Mouse (Mus musculus): ENCODE results near the gene Stx8. TPM values are rescaled to one million over a fixed set of nuclear protein-coding genes. Genes with fewer than 3 reads are reported as not detected.

Gene Stx8
- polyA plus RNA-seq, 1 experiment from 2014 or later: 23.4 TPM

DNA sequence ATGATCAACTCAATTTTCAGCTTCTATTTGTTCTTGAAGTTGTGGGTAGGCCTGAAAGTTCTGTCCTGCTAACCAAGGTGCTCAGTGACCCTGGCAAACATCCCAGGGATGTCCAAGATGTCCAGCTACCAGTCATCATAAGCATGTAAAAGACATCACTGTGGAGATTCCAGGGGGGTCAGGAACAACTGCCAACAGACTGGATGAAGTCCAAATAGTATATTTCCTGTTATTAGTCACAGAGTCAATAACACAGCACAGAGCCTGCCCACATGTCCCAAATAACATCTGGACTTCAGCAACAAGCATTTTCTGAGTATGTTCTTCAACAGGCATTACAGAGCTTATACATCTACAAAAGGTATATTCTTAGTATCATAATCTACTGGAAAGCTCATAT, 189.8 kb downstream of the Stx8 start:
- H3K4me3 ChIP-seq (replicated peaks): no peak overlapping the region
- H3K4me2 ChIP-seq: no peak overlapping the region
- H3K27ac ChIP-seq: no peak overlapping the region
- H3K4me1 ChIP-seq (replicated peaks): peaks cover 3% of the 10 kb centered on the region; the same call in 1 of the 2 replicates
- no peak for ATAC-seq (ENCODE audit: low read depth)
- no peaks in the 10 kb centered on the region for H3K9me3 ChIP-seq (replicated peaks)
- H3K36me3 ChIP-seq: no peaks in the 10 kb centered on the region
- no peak for DNase-seq
- H3K9ac ChIP-seq: no peak overlapping the region
- no peaks in the 10 kb centered on the region for H3K27me3 ChIP-seq

DNA sequence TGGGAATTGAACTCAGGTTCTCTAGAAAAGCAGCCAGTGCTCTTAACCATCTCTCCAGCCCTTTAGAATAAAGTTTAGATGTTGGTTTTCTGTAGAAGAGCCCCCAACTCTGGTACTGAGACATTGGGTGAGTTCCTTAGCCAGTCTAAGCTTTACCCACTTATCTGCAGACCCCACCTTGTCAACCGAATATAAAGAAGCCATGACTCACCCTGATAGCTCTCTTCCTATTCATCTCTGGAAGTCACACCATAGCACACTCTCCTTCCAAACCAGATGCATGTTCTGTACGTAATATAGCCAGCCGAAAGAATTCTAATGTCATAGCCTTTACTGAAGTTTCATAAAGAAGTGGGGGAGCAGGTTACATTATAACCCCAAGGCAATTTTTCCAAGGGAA, 192.2 kb downstream of the Stx8 start:
- ATAC-seq (ENCODE audit: low read depth): no peak
- H3K9me3 ChIP-seq (replicated peaks): no peaks in the 10 kb centered on the region

DNA sequence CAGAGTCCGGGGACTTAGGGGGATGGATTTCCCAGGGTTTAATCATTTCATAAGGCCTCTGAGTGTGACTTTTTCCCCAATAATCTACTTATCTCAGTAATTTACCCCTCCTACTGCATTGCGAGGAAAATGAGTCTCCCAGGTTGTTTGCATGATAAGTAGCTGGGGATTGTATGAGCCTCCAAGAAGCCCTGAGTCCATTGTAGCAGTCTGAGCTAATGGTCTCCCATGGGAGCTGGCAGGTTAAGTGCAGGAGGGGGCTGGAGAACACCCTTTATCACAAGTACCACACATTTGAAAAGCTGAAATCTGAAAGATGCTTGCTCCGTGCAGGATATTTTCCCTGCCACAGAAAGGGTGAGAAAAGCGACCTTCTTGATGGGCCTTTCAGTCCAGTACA, 193.9 kb downstream of the Stx8 start:
- ATAC-seq (ENCODE audit: low read depth): no peak

More for the DNA sequence above, 192.2 kb downstream of the Stx8 start:
- Histone ChIP-seq H3K9ac (no peak overlapping the region), H3K4me1 (replicated peaks) (peaks cover 3% of the 10 kb centered on the region; the same call in 1 of the 2 replicates), H3K27me3 (no peaks in the 10 kb centered on the region), H3K4me2 (no peak overlapping the region), H3K36me3 (no peaks in the 10 kb centered on the region), H3K27ac (no peak overlapping the region), H3K4me3 (replicated peaks) (no peak overlapping the region)
- WGBS (ENCODE audit: insufficient replicate concordance): 38% methylated on average over 3 of the region's 3 CpGs
- no peak for DNase-seq

DNA sequence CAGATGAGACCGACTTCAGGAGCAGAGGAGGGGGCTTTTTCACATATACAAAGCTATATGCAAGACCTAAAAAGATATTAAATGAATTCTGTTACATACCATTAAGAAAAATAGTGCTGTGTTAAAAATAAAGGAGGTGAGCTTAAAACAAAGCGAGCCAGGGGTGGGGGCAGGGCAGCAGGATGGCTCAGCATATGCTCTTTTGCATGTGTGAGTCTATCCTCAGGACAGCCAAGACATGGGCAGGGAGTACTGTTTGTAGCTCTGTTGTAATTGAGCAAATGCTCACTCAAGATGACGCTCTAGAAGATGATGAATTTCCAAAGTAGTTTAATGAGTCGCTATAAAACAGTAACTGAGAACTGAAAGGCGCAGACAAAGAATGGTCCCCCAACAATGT, 198.4 kb downstream of the Stx8 start:
- no peaks in the 10 kb centered on the region for H3K9me3 ChIP-seq (replicated peaks)
- ATAC-seq (ENCODE audit: low read depth) (no peak), DNase-seq (no peak)
- H3K9ac ChIP-seq: no peak overlapping the region
- no peaks in the 10 kb centered on the region for H3K27me3 ChIP-seq
- H3K4me1 ChIP-seq (replicated peaks): no peaks in the 10 kb centered on the region
- no peak overlapping the region for H3K27ac ChIP-seq
- no peak overlapping the region for H3K4me2 ChIP-seq
- H3K36me3 ChIP-seq: no peaks in the 10 kb centered on the region
- no peak overlapping the region for H3K4me3 ChIP-seq (replicated peaks)
- WGBS (ENCODE audit: insufficient replicate concordance): 74% methylated on average over 5 of the region's 5 CpGs

More for the DNA sequence above, 193.9 kb downstream of the Stx8 start:
- no peaks in the 10 kb centered on the region for H3K9me3 ChIP-seq (replicated peaks)
- no peak overlapping the region for H3K4me2 ChIP-seq
- no peaks in the 10 kb centered on the region for H3K27me3 ChIP-seq
- no peaks in the 10 kb centered on the region for H3K36me3 ChIP-seq
- H3K27ac ChIP-seq: no peak overlapping the region
- no peak for DNase-seq
- WGBS (ENCODE audit: insufficient replicate concordance): 79% methylated on average over 4 of the region's 4 CpGs
- no peak overlapping the region for H3K4me3 ChIP-seq (replicated peaks)
- peaks cover 3% of the 10 kb centered on the region; the same call in 1 of the 2 replicates for H3K4me1 ChIP-seq (replicated peaks)
- no peak overlapping the region for H3K9ac ChIP-seq

DNA sequence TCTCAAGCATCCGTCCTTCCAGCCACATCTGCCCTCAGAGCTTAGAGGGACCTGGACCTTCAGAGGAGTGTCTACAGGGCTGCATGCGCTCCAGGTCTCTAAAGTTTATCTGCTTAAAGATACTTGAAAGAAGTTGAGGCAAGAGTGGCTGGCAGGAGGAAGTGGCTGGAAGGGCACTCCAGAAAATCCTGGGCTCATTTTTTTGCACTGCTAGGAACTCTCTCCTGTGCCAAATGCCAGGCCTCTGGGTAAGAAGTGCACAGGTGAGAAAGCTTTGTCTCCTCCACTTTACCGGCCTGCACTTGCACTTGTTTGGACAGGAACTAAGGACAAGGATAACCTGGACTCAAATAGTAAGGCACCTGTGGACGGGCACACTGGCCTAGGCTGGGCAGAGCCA, 202.4 kb downstream of the Stx8 start:
- WGBS (ENCODE audit: insufficient replicate concordance): 67% methylated on average over 4 of the region's 4 CpGs
- H3K27me3 ChIP-seq: no peaks in the 10 kb centered on the region
- H3K4me1 ChIP-seq (replicated peaks): no peaks in the 10 kb centered on the region
- H3K9me3 ChIP-seq (replicated peaks): no peaks in the 10 kb centered on the region
- no peak overlapping the region for H3K4me3 ChIP-seq (replicated peaks)
- H3K4me2 ChIP-seq: no peak overlapping the region
- H3K9ac ChIP-seq: no peak overlapping the region
- H3K36me3 ChIP-seq: no peaks in the 10 kb centered on the region
- no peak overlapping the region for H3K27ac ChIP-seq
- ATAC-seq (ENCODE audit: low read depth) (no peak), DNase-seq (no peak)

DNA sequence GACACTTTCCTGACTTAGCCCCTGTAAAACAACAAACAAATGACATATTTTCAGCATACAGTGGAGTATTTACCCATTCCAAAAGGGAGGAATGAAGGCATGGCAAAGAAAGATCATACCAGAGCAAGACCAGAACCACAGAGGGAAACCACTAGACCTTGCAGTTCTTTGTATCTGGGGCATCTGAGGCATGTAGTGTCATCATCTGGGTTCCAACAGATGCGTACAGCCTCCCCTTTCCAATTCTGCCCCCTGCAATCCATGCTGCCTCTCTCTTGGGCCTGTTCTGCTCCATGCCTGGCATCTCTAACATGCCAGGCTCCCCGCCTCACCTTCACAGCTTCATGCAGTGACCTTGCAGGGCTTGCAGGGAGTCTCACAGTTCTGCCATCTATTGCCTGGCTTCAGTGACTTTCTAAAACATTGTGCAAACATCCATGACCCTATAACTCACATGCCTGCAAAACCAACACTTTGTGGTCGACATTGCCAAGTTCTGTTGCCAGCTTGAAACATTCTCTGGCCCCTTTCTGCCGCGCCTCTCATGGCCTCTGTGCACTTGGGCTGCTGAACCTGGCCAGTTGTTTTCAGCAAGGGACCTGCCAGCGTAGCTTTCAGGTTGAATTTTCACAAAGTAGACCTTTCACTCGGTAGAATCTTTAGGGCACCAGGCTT, 206.1 kb downstream of the Stx8 start:
- Histone ChIP-seq H3K4me2 (no peak overlapping the region), H3K4me3 (replicated peaks) (no peak overlapping the region), H3K4me1 (replicated peaks) (0 out of 2 replicates have a peak, but pooled peaks cover 2% of the 10 kb centered on the region), H3K9me3 (replicated peaks) (no peaks in the 10 kb centered on the region), H3K9ac (no peak overlapping the region), H3K27me3 (no peaks in the 10 kb centered on the region), H3K27ac (no peak overlapping the region), H3K36me3 (no peaks in the 10 kb centered on the region)
- DNase-seq: no peak
- WGBS (ENCODE audit: insufficient replicate concordance): 62% methylated on average over 7 of the region's 7 CpGs
- no peak for ATAC-seq (ENCODE audit: low read depth)

DNA sequence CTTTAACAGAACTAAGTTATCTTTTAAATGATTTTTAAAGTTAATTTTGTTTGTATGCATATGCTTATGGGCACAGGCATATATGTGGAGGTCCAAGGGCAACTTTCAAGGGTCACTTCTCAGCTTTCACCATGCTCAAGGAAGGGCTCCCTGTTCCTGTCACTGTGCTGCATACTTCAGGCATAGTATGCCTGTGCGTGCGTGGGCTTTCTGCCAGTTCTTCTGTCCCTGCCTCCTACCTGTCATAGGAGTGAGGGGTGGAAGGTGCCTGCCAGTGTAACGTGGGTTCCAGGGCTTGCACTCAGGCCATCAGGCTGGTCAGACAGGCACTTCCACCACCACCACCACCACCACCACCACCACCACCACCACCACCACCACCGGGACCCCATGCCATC, 206.7 kb downstream of the Stx8 start:
- Histone ChIP-seq H3K9ac (no peak overlapping the region), H3K4me3 (replicated peaks) (no peak overlapping the region), H3K4me1 (replicated peaks) (peaks cover 5% of the 10 kb centered on the region; the same call in 1 of the 2 replicates), H3K27me3 (no peaks in the 10 kb centered on the region), H3K36me3 (no peaks in the 10 kb centered on the region), H3K4me2 (no peak overlapping the region), H3K9me3 (replicated peaks) (no peaks in the 10 kb centered on the region), H3K27ac (no peak overlapping the region)
- 61% methylated on average over 4 of the region's 4 CpGs for WGBS (ENCODE audit: insufficient replicate concordance)
- ATAC-seq (ENCODE audit: low read depth) (no peak), DNase-seq (no peak)

DNA sequence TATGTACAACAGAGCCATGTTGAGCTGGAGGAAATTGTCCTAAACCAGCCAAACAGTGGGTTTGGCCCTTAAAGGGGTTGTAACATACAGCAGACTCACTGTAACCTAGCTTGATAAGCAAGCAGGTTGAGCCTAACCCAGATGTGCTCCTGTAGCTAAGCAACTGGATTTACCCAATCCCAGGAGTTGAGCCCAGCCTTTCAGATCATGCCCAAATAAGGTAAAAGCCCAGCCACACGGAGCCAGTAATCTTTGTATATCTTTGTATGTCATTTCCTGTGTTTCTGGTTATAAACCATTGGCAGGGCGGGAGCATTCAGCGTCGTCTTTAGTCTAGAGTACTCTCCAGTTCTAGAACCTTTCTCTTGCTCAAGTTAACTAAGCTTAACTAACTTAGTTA, 210.6 kb downstream of the Stx8 start:
- Histone ChIP-seq H3K9me3 (replicated peaks) (no peaks in the 10 kb centered on the region), H3K4me3 (replicated peaks) (no peak overlapping the region), H3K9ac (no peak overlapping the region), H3K27ac (no peak overlapping the region), H3K4me2 (no peak overlapping the region), H3K27me3 (no peaks in the 10 kb centered on the region), H3K4me1 (replicated peaks) (peaks cover 6% of the 10 kb centered on the region; the same call in 1 of the 2 replicates), H3K36me3 (no peaks in the 10 kb centered on the region)
- no peak for DNase-seq
- no peak for ATAC-seq (ENCODE audit: low read depth)
- 49% methylated on average over 4 of the region's 4 CpGs for WGBS (ENCODE audit: insufficient replicate concordance)

DNA sequence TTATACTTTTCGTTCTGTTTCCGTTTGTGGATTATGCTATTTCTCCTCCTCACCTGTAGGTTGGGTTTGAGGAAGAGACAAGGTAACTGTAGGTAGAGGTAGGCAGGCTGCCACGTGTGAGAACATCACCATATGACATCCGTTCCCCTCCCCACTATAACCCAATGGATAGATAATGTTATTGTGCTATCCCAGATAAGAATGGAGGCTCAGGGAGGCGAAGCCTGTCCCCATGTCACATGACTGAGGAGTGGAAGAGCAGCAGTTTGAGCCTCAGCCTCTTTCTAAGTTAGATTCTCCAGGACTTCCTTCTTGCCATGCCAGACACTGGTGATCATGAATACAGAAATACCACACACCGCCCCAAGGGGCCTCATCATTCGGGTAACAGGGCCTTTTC, 211.4 kb downstream of the Stx8 start:
- no peaks in the 10 kb centered on the region for H3K27me3 ChIP-seq
- no peaks in the 10 kb centered on the region for H3K9me3 ChIP-seq (replicated peaks)
- ATAC-seq (ENCODE audit: low read depth) (no peak), DNase-seq (no peak)
- H3K4me3 ChIP-seq (replicated peaks): no peak overlapping the region
- WGBS (ENCODE audit: insufficient replicate concordance): 59% methylated on average over 7 of the region's 7 CpGs
- H3K36me3 ChIP-seq: no peaks in the 10 kb centered on the region
- no peak overlapping the region for H3K4me2 ChIP-seq
- H3K27ac ChIP-seq: no peak overlapping the region
- peaks cover 6% of the 10 kb centered on the region; the same call in 1 of the 2 replicates for H3K4me1 ChIP-seq (replicated peaks)
- no peak overlapping the region for H3K9ac ChIP-seq

DNA sequence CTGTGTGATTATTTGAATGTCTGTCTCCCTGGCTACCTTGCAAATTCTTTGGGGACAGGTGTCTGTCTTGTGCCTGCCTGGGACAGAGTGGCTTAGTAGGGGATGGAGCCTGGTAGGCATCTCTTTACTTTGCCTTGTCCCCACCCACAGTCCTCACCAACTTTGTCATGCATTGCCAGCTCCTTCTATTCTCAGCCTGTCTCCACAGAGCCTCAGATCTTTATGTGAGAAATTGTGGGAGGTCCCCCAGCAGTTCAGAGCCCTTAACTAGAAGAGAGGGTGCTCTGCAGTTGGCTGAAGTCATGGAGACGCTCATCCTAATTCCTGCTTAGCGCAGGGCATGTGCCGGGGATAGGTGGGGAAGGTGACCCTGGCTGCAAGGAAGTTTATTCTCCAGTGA, 219.7 kb downstream of the Stx8 start:
- WGBS (ENCODE audit: insufficient replicate concordance): 79% methylated on average over 3 of the region's 3 CpGs
- DNase-seq (no peak), ATAC-seq (ENCODE audit: low read depth) (no peak)

DNA sequence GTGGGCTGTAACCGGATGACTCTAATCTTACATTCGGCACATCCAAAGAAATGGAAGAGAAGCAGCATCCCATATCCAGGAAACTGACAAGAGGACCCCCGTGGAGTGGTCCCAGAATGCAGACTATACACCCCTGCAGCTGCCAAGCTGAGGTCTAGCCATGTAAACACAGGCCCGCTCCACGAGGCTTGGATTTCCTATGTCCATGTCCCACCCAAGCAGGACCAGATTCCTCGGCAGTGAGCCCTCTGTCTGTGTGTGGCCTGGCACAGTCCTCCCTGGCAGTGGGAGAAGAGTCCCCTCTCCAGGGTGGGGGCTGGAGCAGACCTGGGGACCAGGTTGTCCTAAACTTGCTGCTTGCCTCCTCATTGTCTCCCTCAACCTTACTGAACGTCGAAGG, 221.2 kb downstream of the Stx8 start:
- 77% methylated on average over 8 of the region's 8 CpGs for WGBS (ENCODE audit: insufficient replicate concordance)
- H3K4me1 ChIP-seq (replicated peaks): no peaks in the 10 kb centered on the region
- H3K27me3 ChIP-seq: no peaks in the 10 kb centered on the region
- no peak overlapping the region for H3K9ac ChIP-seq
- H3K4me2 ChIP-seq: no peak overlapping the region
- no peak overlapping the region for H3K4me3 ChIP-seq (replicated peaks)
- DNase-seq (no peak), ATAC-seq (ENCODE audit: low read depth) (no peak)
- no peaks in the 10 kb centered on the region for H3K36me3 ChIP-seq
- H3K27ac ChIP-seq: no peak overlapping the region
- H3K9me3 ChIP-seq (replicated peaks): no peaks in the 10 kb centered on the region

More for the DNA sequence above, 219.7 kb downstream of the Stx8 start:
- H3K27ac ChIP-seq: no peak overlapping the region
- no peak overlapping the region for H3K9ac ChIP-seq
- no peak overlapping the region for H3K4me2 ChIP-seq
- H3K36me3 ChIP-seq: no peaks in the 10 kb centered on the region
- no peaks in the 10 kb centered on the region for H3K4me1 ChIP-seq (replicated peaks)
- H3K27me3 ChIP-seq: no peaks in the 10 kb centered on the region
- no peak overlapping the region for H3K4me3 ChIP-seq (replicated peaks)
- H3K9me3 ChIP-seq (replicated peaks): no peaks in the 10 kb centered on the region

DNA sequence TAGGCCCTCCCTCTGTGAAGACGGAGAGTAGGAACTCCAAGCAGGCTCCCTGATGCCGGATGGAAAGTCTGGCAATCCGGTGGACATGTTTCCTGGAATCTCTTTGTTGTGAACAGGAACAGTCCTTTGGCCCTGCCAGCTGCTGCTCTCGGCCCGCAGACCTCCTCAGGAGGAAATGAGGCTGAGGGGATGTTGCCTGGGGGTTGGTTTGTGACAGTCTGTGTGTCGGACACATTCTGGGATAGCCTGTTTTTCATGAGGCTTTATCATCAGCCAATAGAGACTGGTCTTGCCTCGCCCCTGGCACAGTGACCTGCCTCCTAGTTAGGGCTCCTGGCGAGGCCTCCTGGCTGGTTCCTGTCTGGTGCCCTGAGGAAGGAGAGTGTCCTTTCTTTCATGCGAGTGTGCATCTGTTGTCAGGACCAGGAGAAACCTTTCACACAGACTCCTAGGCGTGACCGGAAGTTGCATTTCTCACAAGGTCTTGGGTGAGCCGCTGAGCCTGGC, 222.8 kb downstream of the Stx8 start:
- no peak for ATAC-seq (ENCODE audit: low read depth)
- Histone ChIP-seq H3K27me3 (no peaks in the 10 kb centered on the region), H3K27ac (no peak overlapping the region), H3K9ac (no peak overlapping the region), H3K4me3 (replicated peaks) (no peak overlapping the region), H3K4me2 (no peak overlapping the region), H3K4me1 (replicated peaks) (no peaks in the 10 kb centered on the region), H3K36me3 (no peaks in the 10 kb centered on the region), H3K9me3 (replicated peaks) (no peaks in the 10 kb centered on the region)
- no peak for DNase-seq
- WGBS (ENCODE audit: insufficient replicate concordance): 48% methylated on average over 12 of the region's 12 CpGs

All from liver, embryonic 13.5 days (tissue).